Mouse (Mus musculus): ENCODE data around the gene Cnot3.

Cnot3 gene

DNA sequence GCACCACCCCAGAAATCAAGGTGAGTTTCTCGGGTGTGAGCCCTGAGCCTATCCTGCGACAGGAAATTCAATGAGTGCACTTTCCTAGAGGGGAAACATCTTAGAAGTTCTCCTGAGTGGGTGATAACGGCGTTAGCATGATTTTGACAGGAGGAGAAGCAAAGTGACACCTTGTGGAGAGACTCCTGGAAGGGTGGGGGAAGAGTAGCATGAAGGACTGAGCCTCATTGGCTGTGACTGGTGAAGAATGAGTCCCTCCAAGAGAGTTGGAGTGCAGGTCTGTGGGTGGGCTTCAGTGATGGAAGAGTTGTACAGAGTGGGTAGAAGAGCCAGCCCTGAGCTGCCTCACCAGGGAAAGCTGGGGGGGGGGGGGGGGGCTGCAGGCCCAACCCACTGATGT is 11.9 kb downstream of the Cnot3 start:
- no peak for DNase-seq

DNA sequence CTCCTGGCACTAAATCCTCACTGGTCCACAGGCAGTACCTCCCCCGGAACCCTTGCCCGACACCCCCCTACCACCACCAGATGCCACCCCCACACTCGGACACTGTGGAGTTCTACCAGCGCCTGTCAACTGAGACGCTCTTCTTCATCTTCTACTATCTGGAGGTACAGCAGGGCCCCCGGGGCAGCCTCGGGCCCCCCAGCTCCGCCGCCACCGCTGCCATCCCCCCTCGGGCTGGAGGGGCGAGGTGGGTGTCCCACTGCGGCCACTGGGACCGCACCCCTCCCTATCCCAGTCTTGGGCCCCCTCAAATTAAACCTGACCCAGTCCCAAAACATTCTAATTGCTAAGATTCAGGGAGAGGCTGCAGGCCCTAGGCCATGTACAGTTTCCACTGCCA is 13.5 kb downstream of the Cnot3 start:
- no peak for DNase-seq

DNA sequence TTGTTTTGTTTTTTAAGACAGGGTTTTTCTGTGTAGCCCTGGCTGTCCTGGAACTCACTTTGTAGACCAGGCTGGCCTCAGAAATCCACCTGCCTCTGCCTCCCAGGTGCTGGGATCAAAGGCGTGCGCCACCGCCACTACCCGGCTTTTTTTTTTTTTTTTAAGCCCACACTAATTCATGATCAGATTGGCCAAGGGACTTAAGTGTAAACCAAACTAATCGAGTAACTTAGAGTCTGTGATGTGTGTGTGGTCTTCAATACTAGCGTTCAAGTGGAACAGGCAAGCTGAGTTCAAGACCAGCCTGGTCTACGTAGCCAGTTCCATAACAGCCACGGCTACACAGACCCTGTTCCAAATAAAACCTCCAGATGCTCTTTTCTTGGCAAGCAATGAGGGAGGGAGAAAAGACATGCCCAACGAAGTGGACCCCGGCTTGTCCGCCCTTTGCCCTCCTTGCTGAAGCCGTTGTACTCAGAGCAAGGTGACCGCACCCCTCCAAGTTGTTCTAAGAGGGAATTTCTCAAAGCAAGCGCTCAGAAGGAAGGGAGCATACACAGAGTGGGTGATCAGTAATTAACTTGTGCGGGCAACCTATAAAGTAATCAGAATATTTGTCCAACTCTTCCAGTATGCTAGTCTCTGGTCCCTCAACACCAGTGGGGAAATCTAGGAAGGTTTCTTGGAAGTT is 19.6 kb downstream of the Cnot3 start:
- DNase-seq, result peak in 1 of 2 experiments; percentile 27

GRCm38 (mm10) chr7:3665215-3666114 is 20.4 kb downstream of the Cnot3 start, which contains the start of gene Leng1:
Gene Leng1, minus strand, starts transcription at chr7:3665840.
- peak; percentile 98 to 99 for DNase-seq

DNA sequence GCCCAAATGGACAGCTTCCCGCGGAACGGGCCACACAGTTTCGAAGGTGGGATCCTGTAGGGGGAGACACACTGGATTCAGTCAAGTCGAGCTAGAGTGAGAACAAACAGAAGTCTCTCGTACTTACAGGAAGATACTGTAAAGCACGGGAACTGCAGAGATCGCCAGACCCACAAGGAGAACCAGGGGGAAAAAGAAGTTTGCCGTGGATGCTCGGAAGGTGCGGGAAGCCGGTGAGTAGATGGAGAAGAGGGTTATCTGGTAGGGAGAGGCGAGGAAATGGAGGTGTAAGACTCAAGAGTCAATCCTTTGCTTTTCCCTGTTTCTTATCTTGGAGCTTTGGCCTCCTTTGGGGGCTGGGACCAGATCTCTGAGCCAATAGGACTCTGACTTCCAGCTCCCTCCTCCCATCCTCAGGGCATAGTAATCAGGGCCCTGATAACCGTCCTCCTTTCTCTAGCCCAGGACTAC is 21.9 kb downstream of the Cnot3 start:
- peak in 1 of 2 experiments; percentile 24 for DNase-seq

GRCm38 (mm10) chr7:3674507-3675227 is 29.6 kb downstream of the Cnot3 start:
- DNase-seq, result peak; percentile 94 to 97

DNA sequence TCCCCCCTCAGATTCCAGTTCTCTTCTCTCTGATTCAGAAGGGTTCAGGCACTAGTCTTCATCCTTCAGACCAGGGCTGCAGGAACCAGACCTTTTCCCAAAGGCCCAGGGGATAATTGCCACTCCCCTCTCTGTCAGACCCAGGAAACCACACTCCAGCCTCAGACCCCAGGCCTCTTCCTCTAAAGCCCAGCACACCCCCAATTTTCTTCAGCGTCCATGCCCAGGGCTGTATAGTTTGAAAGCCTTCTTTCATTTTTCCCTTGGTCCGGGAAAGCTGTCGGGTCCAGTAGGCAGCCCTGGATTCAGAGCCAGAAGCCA is 30.1 kb downstream of the Cnot3 start:
- DNase-seq, result no peak

GRCm38 (mm10) chr7:3676371-3676770 is 31.3 kb downstream of the Cnot3 start:
- DNase-seq, result no peak

GRCm38 (mm10) chr7:3677342-3677741 is 32.3 kb downstream of the Cnot3 start, which contains the start of gene Tmc4:
Gene Tmc4, minus strand, starts transcription at chr7:3677553.
- no peak for DNase-seq

- DNase-seq, result no peak
These were observed 39.0 kb downstream of the Cnot3 start for GRCm38 (mm10) chr7:3683908-3684550.

- no peak for DNase-seq
These were observed 39.6 kb downstream of the Cnot3 start for GRCm38 (mm10) chr7:3684698-3685097.

- peak; percentile 76 to 79 for DNase-seq
These were observed 40.5 kb downstream of the Cnot3 start for GRCm38 (mm10) chr7:3685400-3686187.

- no peak for DNase-seq
These were observed 46.9 kb downstream of the Cnot3 start for GRCm38 (mm10) chr7:3691919-3692318.

DNA sequence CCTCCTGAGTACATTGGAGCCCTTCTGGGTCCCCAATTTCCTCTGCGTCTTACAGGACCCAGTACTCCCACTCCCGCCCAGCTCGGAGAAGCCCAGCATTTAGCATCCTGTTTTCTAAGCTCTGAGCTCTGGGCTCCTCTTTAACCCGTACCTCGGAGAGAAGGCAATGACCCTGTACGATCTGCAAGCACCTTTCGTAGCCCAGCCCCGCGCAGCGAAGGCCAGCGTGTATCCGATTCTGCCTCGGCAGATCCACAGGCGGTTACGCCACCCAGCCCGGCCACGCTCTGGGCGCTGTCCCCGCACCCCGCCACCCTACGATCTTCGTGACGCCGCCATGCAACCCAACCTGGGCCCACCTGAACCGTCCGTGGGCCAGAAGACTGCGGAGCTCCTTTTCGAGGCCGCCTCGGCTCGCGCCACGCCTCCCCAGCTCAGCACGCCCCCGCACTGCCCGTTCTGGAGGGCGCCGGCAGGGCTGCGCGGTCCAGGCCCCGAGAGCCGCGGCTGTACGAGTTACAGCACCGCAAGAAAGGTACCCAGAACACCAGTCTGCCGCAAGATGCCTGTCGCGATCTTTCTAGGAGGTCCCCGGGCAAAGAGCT is 47.4 kb downstream of the Cnot3 start, which contains the start of gene Tsen34:
Tsen34 (plus strand) TSS at position 482 of the 605 bp plus-strand sequence.
- no peak for DNase-seq

DNA sequence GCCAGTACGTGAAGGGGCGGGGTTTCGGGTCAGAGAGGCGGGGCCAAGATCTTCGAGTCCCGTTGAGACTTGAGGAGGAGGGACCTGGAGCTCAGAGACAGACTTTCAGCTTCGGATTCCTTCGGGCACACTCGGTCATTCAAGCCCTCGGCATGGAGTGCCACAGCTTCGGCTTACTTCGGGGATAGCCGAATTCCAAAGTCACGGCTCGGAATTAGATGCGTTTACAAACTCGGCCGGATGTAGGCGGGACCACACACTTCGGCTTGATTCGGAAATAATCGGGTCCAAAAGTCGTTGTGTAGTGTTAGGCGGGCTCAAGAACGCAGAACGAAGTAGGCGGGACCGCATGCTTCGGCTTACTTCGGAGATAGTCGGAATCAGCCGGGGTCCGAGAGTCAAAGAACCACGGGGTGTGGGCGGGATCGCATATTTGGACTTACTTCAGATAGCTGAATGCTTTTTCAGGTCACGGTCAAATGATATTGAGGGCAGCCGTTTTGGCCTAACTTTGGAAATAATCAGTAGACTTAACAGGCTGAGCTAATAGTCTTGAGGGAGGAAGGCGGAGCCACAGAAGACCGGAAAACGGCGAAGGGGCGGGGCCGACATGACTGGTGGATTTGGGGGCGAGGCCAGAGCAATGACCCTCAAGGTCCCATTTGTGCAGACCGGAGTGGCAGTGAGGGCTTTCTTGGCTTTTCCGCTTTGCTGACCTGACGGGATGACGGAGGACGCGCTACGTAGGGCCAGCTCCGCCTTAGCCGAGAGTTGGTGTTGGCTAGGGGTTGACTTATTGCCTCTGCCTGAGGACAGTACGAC is 48.1 kb downstream of the Cnot3 start, which contains the start of gene Mboat7:
Mboat7 (minus strand) TSS at position 537 of the 822 bp plus-strand sequence.
- peak; percentile 97 to 98 for DNase-seq

DNA sequence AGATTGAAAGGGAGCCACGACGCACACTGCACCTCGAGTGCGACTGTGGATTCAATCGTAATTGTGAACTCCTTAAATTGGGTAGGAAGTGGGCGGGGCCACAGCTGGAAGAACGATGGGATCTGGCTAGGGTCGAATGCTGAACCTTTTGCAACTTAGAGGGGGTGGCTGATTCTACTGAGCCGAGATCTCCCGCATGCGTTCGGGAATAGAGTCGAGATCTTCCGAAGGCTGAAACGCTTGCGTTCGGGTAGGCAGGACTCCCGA is 48.7 kb downstream of the Cnot3 start:
- DNase-seq, result no peak

GRCm38 (mm10) chr7:3694076-3694948 is 49.2 kb downstream of the Cnot3 start:
- DNase-seq, result peak; percentile 74

GRCm38 (mm10) chr7:3694949-3695305 is 49.9 kb downstream of the Cnot3 start:
- DNase-seq, result peak; percentile 55 to 61

- DNase-seq, result no peak
These were observed 53.4 kb downstream of the Cnot3 start for GRCm38 (mm10) chr7:3698471-3698870.

Measured in cerebellum, postnatal 10 days (tissue).